Mouse (Mus musculus): Measurements from ENCODE around the gene Agt. TPM values are rescaled to one million over a fixed set of nuclear protein-coding genes. Genes with fewer than 3 reads are reported as not detected.

Gene Agt
- total RNA-seq, 2 experiments from 2014 or later = 11.0 to 13.8 TPM

- DNase-seq = no peak
These were observed 14.3 kb downstream of the Agt start for GRCm38 (mm10) chr8:124555113-124555750.

GRCm38 (mm10) chr8:124551011-124551661, 18.4 kb downstream of the Agt start:
- DNase-seq = no peak

- no peak for DNase-seq
These were observed 21.3 kb downstream of the Agt start for GRCm38 (mm10) chr8:124548187-124548586.

- DNase-seq = no peak
These were observed 22.2 kb downstream of the Agt start for GRCm38 (mm10) chr8:124547269-124547668.

GRCm38 (mm10) chr8:124546815-124547214, 22.7 kb downstream of the Agt start:
- DNase-seq = no peak

- DNase-seq = no peak
These were observed 23.1 kb downstream of the Agt start for GRCm38 (mm10) chr8:124546371-124546770.

GRCm38 (mm10) chr8:124543272-124543671, 26.2 kb downstream of the Agt start:
- DNase-seq = no peak

GRCm38 (mm10) chr8:124542001-124542400, 27.5 kb downstream of the Agt start:
- DNase-seq = no peak

- no peak for DNase-seq
These were observed 28.6 kb downstream of the Agt start for GRCm38 (mm10) chr8:124540906-124541305.

- no peak for DNase-seq
These were observed 34.1 kb downstream of the Agt start for GRCm38 (mm10) chr8:124535451-124535850.

GRCm38 (mm10) chr8:124532626-124533025, 36.9 kb downstream of the Agt start:
- no peak for DNase-seq

GRCm38 (mm10) chr8:124530996-124531395, 38.5 kb downstream of the Agt start:
- no peak for DNase-seq

- DNase-seq = no peak
These were observed 39.0 kb downstream of the Agt start for GRCm38 (mm10) chr8:124530556-124530955.

- peak; percentile 24 for DNase-seq
These were observed 39.4 kb downstream of the Agt start for GRCm38 (mm10) chr8:124530076-124530475.

GRCm38 (mm10) chr8:124526261-124526660, 43.2 kb downstream of the Agt start:
- DNase-seq = no peak

GRCm38 (mm10) chr8:124521946-124522345, 47.6 kb downstream of the Agt start:
- DNase-seq = no peak

GRCm38 (mm10) chr8:124520249-124521080, 49.0 kb downstream of the Agt start, which contains the start of gene Cog2:
TSS of gene Cog2 (plus strand) at chr8:124520767.
- peak; percentile 90 for DNase-seq

- no peak for DNase-seq
These were observed 52.4 kb downstream of the Agt start for GRCm38 (mm10) chr8:124517142-124517541.

- DNase-seq = no peak
These were observed 53.0 kb downstream of the Agt start for GRCm38 (mm10) chr8:124516525-124516924.

- no peak for DNase-seq
These were observed 53.5 kb downstream of the Agt start for GRCm38 (mm10) chr8:124516039-124516438.

- no peak for DNase-seq
These were observed 60.4 kb downstream of the Agt start for GRCm38 (mm10) chr8:124509156-124509555.

- no peak for DNase-seq
These were observed 61.2 kb downstream of the Agt start for GRCm38 (mm10) chr8:124508321-124508695.
